Mouse (Mus musculus) ES-Bruce4 (cell line): ENCODE results near the gene 1500009L16Rik.

Source experiments
- EP300 ChIP-seq: IDR thresholded peaks from 2 replicates; pipeline ENCODE4 v1.6.1; 2011; ENCODE audit warnings: low read depth, low read length; ENCODE audit not compliant: insufficient read depth
- POLR2A ChIP-seq: IDR thresholded peaks from one replicate; pipeline ENCODE4 v1.8.1; 2011; ENCODE audit warnings: low read length; ENCODE audit not compliant: insufficient read depth

- TF ChIP-seq POLR2A (no peak), EP300 (no peak)
Observed at GRCm38 (mm10) chr10:83706628-83707027, 16.0 kb upstream of the 1500009L16Rik start.
